Mouse (Mus musculus): ENCODE data around the gene Olfr263.
A peak's percentile ranks its signal among the peaks of the same experiment; 100 is the strongest.
"Not testable (repeated sequence)": the region's sequence is repeated elsewhere in the genome, so short reads cannot be mapped to it uniquely, and the experiment has no call there.

Olfr263 gene

GRCm38 (mm10) chr13:21129339-21129738, at the start of gene Olfr263:
Olfr263 (plus strand) TSS chr13:21129639.
- not testable (repeated sequence) for DNase-seq

DNA sequence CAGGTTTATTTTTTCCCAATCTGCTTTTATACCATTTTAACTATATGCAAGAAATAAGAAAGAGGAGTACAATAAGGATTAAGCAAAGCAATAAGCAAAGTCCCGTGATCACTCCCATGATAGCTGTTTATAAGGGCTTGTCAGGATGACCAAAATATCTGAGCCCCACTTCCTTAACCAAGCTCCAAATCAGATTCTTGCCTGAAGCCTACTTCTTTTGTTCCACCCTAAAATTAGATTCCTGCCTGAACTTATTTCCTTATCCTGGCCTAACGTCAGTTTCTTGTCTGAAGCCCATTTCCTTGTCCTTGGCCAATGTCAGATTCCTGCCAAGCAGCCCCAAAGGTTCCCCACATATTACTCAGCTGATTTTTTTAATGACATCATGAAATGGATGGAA, 46.8 kb upstream of the Olfr263 start:
- peak; percentile 22 to 52 for DNase-seq

DNA sequence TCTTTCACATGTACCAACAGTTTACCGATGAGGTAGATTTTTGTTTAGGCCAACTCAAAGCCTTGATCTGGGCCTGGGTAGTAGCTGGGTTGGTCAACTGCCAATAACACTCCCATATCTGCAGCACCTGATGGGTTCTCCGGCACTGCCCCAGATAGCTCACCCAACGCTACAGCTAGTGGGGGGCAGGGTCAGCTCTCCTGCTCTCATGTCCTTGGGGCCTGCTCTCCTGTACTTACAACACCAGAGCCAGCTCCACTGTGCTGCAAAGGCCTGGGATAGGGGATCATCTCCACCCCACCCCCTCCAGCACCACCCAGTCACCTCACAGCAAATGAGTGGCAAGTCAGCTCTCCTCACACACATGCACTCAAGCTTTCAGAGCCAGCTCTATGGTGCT, 19.7 kb upstream of the Olfr263 start:
- no peak for DNase-seq

DNA sequence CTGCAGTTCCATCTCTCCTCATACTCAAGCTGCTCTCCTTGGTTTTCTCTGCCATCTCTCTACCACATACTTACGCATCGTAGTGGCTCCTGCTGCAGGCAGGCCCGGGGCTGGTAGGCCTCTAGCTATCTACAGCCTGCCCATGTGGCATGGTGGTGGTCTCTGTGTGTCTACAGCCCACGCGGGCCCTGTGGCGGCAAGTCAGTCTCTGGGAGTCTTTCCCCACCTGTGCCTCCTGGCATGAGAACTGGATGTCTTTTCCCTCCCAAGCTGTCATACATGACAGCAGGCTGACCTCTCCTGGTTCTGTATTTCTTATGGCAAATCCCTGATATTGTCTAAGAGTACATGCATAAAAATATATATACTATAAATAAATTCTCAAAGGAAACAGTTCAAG, 19.0 kb upstream of the Olfr263 start:
- no peak for DNase-seq

DNA sequence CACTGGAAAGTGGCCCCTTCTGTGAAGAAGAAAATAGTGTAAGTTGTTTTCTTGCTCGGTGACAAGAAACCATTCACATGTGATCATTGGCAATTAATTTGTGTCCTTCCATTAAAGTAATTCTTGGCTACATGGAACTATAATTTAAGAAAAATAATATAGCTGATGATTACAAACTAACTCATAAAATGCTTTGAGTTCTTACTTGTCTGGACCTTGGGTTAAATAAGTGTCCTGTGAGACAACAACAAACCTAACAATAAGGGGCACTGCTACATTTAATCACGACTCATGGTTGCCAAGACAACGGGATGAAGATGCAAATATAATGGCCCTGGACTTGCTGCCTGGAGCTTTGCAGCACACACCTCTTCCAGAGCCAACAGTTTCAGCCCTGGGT, 18.3 kb upstream of the Olfr263 start, which contains the start of gene Olfr1369-ps1:
Gene Olfr1369-ps1, plus strand, starts transcription at position 301 of the 400 bp plus-strand sequence.
- not testable (repeated sequence) for DNase-seq

DNA sequence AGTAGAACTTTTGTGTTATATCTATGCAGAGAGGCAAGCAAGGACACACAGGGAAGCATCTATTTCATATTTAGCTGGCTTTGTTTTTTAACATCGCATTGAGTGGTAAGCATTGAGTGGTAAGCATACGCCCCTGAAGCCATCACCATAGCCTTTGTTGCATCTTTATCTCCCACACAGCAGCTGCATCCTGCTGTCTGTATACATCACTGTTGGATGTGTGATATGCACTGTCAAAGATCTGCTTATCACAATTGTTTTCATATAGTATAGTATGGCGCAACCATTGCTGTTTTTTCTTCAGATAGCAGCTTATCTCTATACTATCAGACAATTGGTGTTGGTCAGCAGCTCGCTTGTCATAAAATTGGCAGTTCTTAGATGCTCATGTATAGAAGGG, 15.3 kb upstream of the Olfr263 start:
- no peak for DNase-seq

GRCm38 (mm10) chr13:21142421-21142820, 13.0 kb downstream of the Olfr263 start:
- no peak for DNase-seq

GRCm38 (mm10) chr13:21145767-21146166, 16.3 kb downstream of the Olfr263 start, which contains the start of gene Olfr1368:
Olfr1368 (minus strand) TSS chr13:21145867.
- no peak for DNase-seq

DNA sequence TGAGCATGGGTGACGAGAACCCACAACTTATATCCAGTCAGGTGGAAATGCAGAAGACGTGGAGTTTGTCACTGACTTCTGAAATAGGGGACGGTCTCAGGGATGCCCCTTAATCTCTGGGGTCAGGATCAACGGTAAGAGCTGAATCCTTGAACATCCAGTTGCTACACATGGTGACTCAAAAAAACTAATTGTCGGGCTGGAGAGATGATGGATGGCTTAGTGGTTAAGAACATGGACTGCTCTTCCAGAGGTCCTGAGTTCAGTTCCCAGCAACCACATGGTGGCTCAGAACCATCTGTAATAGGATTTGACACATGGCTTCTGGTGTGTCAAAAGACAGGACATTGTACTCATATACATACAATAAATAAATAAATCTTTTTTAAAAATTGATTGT, 26.4 kb downstream of the Olfr263 start:
- DNase-seq: no peak

GRCm38 (mm10) chr13:21158071-21158470, 28.6 kb downstream of the Olfr263 start:
- no peak for DNase-seq

- DNase-seq: peak; percentile 89 to 95
Measured at GRCm38 (mm10) chr13:21158785-21159474, 29.5 kb downstream of the Olfr263 start.

GRCm38 (mm10) chr13:21159475-21159819, 30.0 kb downstream of the Olfr263 start:
- DNase-seq: peak in 1 of 2 experiments; percentile 38

DNA sequence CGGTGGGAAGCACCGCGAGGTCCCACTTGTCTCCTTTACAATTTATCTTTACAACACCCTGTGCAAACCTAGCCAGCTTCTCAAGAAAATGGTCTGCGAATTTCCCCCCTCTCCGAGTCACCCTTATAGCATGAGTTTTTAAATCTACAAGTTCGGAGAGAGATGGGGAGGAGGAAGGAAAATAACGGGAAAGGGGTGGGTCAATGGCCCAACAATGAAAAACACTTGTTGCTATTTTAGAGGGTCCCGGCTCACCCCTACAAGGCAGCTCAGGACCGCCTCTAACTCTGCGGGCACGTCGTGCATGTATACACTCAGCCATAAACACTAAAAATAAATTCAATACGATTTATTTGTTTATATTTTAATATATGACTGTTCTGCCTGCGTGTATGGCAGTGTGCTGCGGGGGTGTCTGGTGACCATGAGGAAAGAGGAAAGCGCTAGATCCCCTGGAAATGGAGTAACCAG, 30.6 kb downstream of the Olfr263 start:
- no peak for DNase-seq

DNA sequence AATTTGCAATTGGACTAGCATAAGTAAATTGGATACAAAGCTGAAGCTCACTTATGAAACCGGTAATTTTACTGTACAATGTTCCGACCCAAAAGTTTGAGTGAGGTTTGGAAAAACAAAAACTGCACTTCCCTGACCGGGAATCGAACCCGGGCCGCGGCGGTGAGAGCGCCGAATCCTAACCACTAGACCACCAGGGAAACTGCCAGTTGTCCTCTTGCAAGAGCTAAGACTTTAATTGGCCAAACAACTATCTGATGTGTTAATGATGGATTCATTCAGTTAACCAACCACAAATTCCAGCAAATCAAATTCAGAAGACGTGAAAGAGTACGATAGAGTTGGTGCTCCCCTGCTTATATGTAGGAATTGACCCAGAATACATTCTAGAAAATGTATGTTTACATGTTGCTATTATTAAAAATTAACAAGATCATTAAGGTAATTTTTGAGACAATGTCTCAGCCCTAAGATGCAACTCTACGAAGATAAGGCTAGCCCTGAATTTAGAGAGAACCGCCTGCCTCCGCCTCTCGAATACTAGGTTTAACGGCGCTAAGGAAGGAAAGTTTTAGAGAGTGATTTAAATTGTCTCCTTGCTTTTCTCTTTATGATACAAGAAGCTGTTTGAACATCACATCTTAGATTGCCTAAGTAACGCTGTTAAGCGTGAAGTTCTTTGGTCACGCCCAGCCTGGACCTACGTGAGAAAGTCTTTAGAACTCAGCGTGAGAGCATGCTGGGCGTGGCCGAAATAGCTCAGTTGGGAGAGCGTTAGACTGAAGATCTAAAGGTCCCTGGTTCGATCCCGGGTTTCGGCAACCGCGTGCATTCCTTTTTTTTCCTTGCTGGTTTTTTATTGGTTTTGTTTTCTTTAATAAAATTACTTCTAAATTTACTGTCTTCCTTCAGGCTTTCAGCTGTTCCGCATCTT, 31.5 kb downstream of the Olfr263 start:
- DNase-seq: peak; percentile 89 to 92

- DNase-seq: no peak
Measured at GRCm38 (mm10) chr13:21161591-21161990, 32.2 kb downstream of the Olfr263 start.

GRCm38 (mm10) chr13:21162591-21162990, 33.2 kb downstream of the Olfr263 start:
- no peak for DNase-seq

DNA sequence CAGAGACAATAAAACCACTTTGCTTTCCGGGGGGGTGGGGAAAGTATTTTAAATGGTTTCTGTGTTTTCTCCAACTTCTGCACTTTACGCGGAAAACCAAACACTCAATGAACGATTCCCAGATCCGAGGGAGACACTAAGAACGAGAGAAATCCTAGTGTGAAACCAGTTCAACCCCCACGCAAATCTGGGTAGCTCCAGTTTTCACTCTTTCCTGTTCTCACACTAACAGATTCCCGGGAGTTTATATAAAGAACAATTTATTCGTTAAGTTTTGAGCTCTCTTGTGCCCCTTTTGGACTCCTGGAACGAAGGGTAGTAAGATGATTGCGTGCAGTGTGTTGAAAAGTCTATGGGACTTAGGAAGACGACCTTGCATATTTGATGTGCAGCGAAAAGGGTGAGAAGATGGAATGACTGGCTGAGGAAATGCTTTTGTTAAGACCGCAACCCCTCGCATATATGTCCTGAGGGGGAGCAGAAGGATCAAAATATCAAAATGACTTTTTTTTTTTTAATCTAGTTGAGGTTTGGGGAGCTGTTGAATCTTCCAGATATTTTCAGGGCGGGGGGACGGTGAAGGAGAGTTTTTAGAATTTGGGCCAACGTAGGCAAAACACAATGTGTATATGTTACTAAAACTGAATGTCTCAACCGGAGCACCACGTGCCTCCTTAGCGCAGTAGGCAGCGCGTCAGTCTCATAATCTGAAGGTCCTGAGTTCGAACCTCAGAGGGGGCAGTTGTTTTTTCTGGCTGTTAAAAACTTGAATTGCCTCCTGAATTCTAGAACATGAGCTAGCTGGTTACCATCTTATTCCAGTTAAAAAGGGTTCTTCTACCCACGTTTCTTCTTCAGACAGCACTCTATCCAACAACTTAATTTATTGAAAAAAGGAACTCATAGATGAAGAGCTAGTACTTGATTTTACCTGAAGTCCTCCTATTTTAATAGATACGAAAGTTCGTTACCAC, 37.8 kb downstream of the Olfr263 start:
- DNase-seq: peak; percentile 77 to 83

GRCm38 (mm10) chr13:21167910-21168300, 38.5 kb downstream of the Olfr263 start:
- DNase-seq: no peak

- DNase-seq: no peak
Measured at GRCm38 (mm10) chr13:21168371-21169011, 39.1 kb downstream of the Olfr263 start.

GRCm38 (mm10) chr13:21169121-21169656, 39.8 kb downstream of the Olfr263 start:
- DNase-seq: no peak

DNA sequence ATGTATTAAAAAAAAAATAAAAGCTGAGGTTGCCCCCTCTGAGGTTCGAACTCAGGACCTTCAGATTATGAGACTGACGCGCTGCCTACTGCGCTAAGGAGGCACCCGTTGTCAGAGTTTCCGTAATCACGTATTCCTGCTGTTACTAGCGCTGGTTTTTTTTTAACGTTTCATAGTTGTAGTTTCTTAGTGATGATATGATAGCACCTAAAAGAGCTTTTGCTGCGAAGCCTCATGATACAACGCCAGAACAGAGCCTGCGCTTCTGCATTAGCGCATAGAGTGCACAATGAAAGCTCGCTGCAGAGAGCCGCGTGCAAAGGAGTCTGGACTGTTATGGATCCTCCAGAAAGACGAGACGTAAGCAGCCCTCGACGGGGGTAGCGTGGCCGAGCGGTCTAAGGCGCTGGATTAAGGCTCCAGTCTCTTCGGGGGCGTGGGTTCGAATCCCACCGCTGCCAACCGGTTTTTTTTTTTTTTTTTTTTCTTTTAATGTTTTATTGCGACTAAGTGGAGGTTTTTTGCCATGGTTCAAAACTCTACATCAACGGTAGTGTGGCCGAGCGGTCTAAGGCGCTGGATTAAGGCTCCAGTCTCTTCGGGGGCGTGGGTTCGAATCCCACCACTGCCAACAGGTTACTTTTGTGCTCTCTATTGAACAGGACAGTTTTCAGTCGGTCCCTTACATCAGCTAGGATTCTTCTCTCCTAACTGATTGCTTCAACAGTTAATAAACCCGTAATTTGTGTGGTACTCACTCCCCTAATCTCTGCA, 40.4 kb downstream of the Olfr263 start:
- peak; percentile 80 to 86 for DNase-seq
